Mouse (Mus musculus): ENCODE measurements at regions not wholly inside any gene's neighbourhood (a gene's known extent, or its start where the extent isn't known, plus 50 kb on each side); places are given as distances from the start of the nearest gene placed in this dataset.
A peak's percentile ranks its signal among the peaks of the same experiment; 100 is the strongest.

GRCm38 (mm10) chr5:64667053-64667452, 136.1 kb upstream of the Klf3 start:
- H3K4me1 ChIP-seq: peaks cover 2% of the 10 kb centered on the region
- no peak for DNase-seq (ENCODE audit: low spot score)
- H3K27me3 ChIP-seq (ENCODE audit: low read depth, poor library complexity, severe bottlenecking): peaks cover 7% of the 10 kb centered on the region; the same call in 1 of the 2 replicates
- H3K27ac ChIP-seq (replicated peaks): no peak overlapping the region
- H3K36me3 ChIP-seq: no peaks in the 10 kb centered on the region
- WGBS: 93% methylated on average over 3 of the region's 3 CpGs
- H3K9me3 ChIP-seq (replicated peaks): no peaks in the 10 kb centered on the region
- no peak overlapping the region for H3K4me3 ChIP-seq

- H3K9me3 ChIP-seq (replicated peaks): no peaks in the 10 kb centered on the region
- no peak overlapping the region for H3K4me3 ChIP-seq
- H3K4me1 ChIP-seq: no peaks in the 10 kb centered on the region
- no peaks in the 10 kb centered on the region for H3K27me3 ChIP-seq (ENCODE audit: low read depth, poor library complexity, severe bottlenecking)
- 94% methylated on average over 2 of the region's 2 CpGs for WGBS
- H3K27ac ChIP-seq (replicated peaks): no peak overlapping the region
- DNase-seq (ENCODE audit: low spot score): no peak
- H3K36me3 ChIP-seq: no peaks in the 10 kb centered on the region
Observed at GRCm38 (mm10) chr5:64673861-64674260, 129.3 kb upstream of the Klf3 start.

GRCm38 (mm10) chr5:64676214-64676945, 126.8 kb upstream of the Klf3 start:
- Histone ChIP-seq H3K36me3 (no peaks in the 10 kb centered on the region), H3K27ac (replicated peaks) (no peak overlapping the region), H3K9me3 (replicated peaks) (no peaks in the 10 kb centered on the region), H3K27me3 (ENCODE audit: low read depth, poor library complexity, severe bottlenecking) (no peaks in the 10 kb centered on the region), H3K4me1 (peaks cover 5% of the 10 kb centered on the region), H3K4me3 (no peak overlapping the region)
- WGBS: 94% methylated on average over 17 of the region's 17 CpGs
- no peak for DNase-seq (ENCODE audit: low spot score)

- no peak for DNase-seq (ENCODE audit: low spot score)
- Histone ChIP-seq H3K9me3 (replicated peaks) (no peaks in the 10 kb centered on the region), H3K36me3 (no peaks in the 10 kb centered on the region), H3K27ac (replicated peaks) (no peak overlapping the region), H3K4me1 (peaks cover 5% of the 10 kb centered on the region), H3K4me3 (no peak overlapping the region), H3K27me3 (ENCODE audit: low read depth, poor library complexity, severe bottlenecking) (no peaks in the 10 kb centered on the region)
- WGBS: 91% methylated on average over 8 of the region's 8 CpGs
Observed at GRCm38 (mm10) chr5:64676946-64677588, 126.1 kb upstream of the Klf3 start.

GRCm38 (mm10) chr5:64678706-64679105, 124.5 kb upstream of the Klf3 start:
- Histone ChIP-seq H3K27me3 (ENCODE audit: low read depth, poor library complexity, severe bottlenecking) (no peaks in the 10 kb centered on the region), H3K27ac (replicated peaks) (no peak overlapping the region), H3K4me1 (peaks cover 5% of the 10 kb centered on the region), H3K9me3 (replicated peaks) (0 out of 2 replicates have a peak, but pooled peaks cover 3% of the 10 kb centered on the region), H3K4me3 (no peak overlapping the region), H3K36me3 (no peaks in the 10 kb centered on the region)
- no peak for DNase-seq (ENCODE audit: low spot score)
- 97% methylated on average over 2 of the region's 2 CpGs for WGBS

- Histone ChIP-seq H3K9me3 (replicated peaks) (0 out of 2 replicates have a peak, but pooled peaks cover 3% of the 10 kb centered on the region), H3K27me3 (ENCODE audit: low read depth, poor library complexity, severe bottlenecking) (no peaks in the 10 kb centered on the region), H3K36me3 (no peaks in the 10 kb centered on the region), H3K4me3 (no peak overlapping the region), H3K27ac (replicated peaks) (peak overlapping the region; percentile 55), H3K4me1 (peaks cover 5% of the 10 kb centered on the region)
- WGBS: 83% methylated on average over 18 of the region's 18 CpGs
- no peak for DNase-seq (ENCODE audit: low spot score)
Observed at GRCm38 (mm10) chr5:64679996-64680625, 123.1 kb upstream of the Klf3 start.

GRCm38 (mm10) chr5:64681161-64681560, 122.0 kb upstream of the Klf3 start:
- no peaks in the 10 kb centered on the region for H3K27me3 ChIP-seq (ENCODE audit: low read depth, poor library complexity, severe bottlenecking)
- H3K36me3 ChIP-seq: no peaks in the 10 kb centered on the region
- H3K9me3 ChIP-seq (replicated peaks): 0 out of 2 replicates have a peak, but pooled peaks cover 3% of the 10 kb centered on the region
- no peak overlapping the region for H3K4me3 ChIP-seq
- peaks cover 5% of the 10 kb centered on the region for H3K4me1 ChIP-seq
- no peak for DNase-seq (ENCODE audit: low spot score)
- no peak overlapping the region for H3K27ac ChIP-seq (replicated peaks)
- WGBS: 74% methylated on average over 5 of the region's 5 CpGs

- Histone ChIP-seq H3K4me1 (peaks cover 5% of the 10 kb centered on the region), H3K36me3 (no peaks in the 10 kb centered on the region), H3K9me3 (replicated peaks) (peaks cover 13% of the 10 kb centered on the region; the same call in 1 of the 2 replicates), H3K4me3 (no peak overlapping the region), H3K27ac (replicated peaks) (peak overlapping the region; percentile 33; the same call in 1 of the 2 replicates), H3K27me3 (ENCODE audit: low read depth, poor library complexity, severe bottlenecking) (no peaks in the 10 kb centered on the region)
- WGBS: 86% methylated on average over 7 of the region's 7 CpGs
- no peak for DNase-seq (ENCODE audit: low spot score)
Observed at GRCm38 (mm10) chr5:64682326-64682845, 120.8 kb upstream of the Klf3 start.

GRCm38 (mm10) chr5:64683419-64683818, 119.8 kb upstream of the Klf3 start:
- 87% methylated on average over 4 of the region's 4 CpGs for WGBS
- no peak for DNase-seq (ENCODE audit: low spot score)
- Histone ChIP-seq H3K27ac (replicated peaks) (no peak overlapping the region), H3K9me3 (replicated peaks) (peaks cover 13% of the 10 kb centered on the region; the same call in 1 of the 2 replicates), H3K4me1 (peaks cover 5% of the 10 kb centered on the region), H3K4me3 (no peak overlapping the region), H3K27me3 (ENCODE audit: low read depth, poor library complexity, severe bottlenecking) (no peaks in the 10 kb centered on the region), H3K36me3 (no peaks in the 10 kb centered on the region)

GRCm38 (mm10) chr5:64684275-64684674, 118.9 kb upstream of the Klf3 start:
- H3K9me3 ChIP-seq (replicated peaks): peaks cover 13% of the 10 kb centered on the region; the same call in 1 of the 2 replicates

GRCm38 (mm10) chr5:64690148-64690547, 113.0 kb upstream of the Klf3 start:
- H3K4me3 ChIP-seq: no peak overlapping the region
- no peaks in the 10 kb centered on the region for H3K4me1 ChIP-seq
- H3K27me3 ChIP-seq (ENCODE audit: low read depth, poor library complexity, severe bottlenecking): no peaks in the 10 kb centered on the region
- H3K9me3 ChIP-seq (replicated peaks): peaks cover 16% of the 10 kb centered on the region; the same call in 1 of the 2 replicates
- WGBS: 89% methylated on average over 7 of the region's 7 CpGs
- no peak overlapping the region for H3K27ac ChIP-seq (replicated peaks)
- DNase-seq (ENCODE audit: low spot score): no peak
- no peaks in the 10 kb centered on the region for H3K36me3 ChIP-seq

More at GRCm38 (mm10) chr5:64684275-64684674, 118.9 kb upstream of the Klf3 start:
- no peak overlapping the region for H3K27ac ChIP-seq (replicated peaks)
- WGBS: 87% methylated on average over 5 of the region's 5 CpGs
- no peak overlapping the region for H3K4me3 ChIP-seq
- no peak for DNase-seq (ENCODE audit: low spot score)
- peaks cover 5% of the 10 kb centered on the region for H3K4me1 ChIP-seq
- H3K36me3 ChIP-seq: no peaks in the 10 kb centered on the region
- H3K27me3 ChIP-seq (ENCODE audit: low read depth, poor library complexity, severe bottlenecking): no peaks in the 10 kb centered on the region

- 92% methylated on average over 8 of the region's 8 CpGs for WGBS
- peaks cover 12% of the 10 kb centered on the region; the same call in 1 of the 2 replicates for H3K9me3 ChIP-seq (replicated peaks)
- no peaks in the 10 kb centered on the region for H3K4me1 ChIP-seq
Observed at GRCm38 (mm10) chr5:64691406-64692100, 111.6 kb upstream of the Klf3 start.

More at GRCm38 (mm10) chr5:64691406-64692100, 111.6 kb upstream of the Klf3 start:
- no peak for DNase-seq (ENCODE audit: low spot score)
- H3K4me3 ChIP-seq: no peak overlapping the region
- no peak overlapping the region for H3K27ac ChIP-seq (replicated peaks)
- no peaks in the 10 kb centered on the region for H3K27me3 ChIP-seq (ENCODE audit: low read depth, poor library complexity, severe bottlenecking)
- H3K36me3 ChIP-seq: no peaks in the 10 kb centered on the region

Data from midbrain, embryonic 10.5 days (tissue).